Mouse (Mus musculus) WW6 (cell line): ENCODE data around the gene Errfi1.

Experiments
- DNase-seq: peaks from one replicate; pipeline ENCODE4 v3.0.0-alpha.2; 2013; ENCODE audit warnings: low read depth, low spot score

Errfi1 gene

DNA sequence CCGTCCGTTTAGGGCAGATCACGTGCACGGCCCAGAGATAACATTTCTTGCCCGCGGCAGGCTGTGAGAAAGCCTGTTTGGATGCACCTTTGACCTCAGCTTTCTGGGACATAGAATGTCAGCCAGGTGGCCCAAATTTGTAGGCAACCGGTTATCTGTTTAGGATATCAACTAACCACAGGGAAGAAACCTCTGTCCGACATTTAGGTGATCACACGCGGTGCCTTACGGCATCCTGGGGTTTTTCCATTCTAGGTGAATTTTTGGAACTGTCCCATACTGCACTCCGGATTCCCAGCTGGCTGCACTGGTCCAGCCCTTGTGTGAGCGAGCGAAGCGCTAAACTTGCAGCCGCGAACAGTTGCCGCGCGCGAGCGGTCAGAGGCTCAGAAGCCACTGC, 25.9 kb downstream of the Errfi1 start:
- DNase-seq, result no peak

DNA sequence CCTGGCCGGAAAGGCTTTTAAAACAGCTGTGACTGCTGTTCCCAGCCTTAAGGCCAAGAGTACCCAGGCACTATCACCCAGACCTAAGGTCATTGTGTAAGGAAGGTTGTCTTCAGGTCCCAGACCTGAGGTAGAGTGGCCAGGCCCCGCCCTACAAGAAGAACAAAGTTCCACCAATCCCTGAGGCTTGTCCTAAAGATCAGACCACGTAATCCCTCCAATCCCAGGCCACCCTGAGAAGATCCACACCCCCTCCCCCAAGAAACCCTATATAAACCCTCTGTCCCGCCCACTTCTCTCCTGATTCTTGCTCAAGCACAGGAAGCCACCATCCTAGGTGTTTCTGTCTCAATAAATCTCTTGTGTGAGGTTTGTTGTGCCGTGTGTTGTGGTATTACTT, 26.6 kb downstream of the Errfi1 start:
- DNase-seq, result peak; percentile 61

DNA sequence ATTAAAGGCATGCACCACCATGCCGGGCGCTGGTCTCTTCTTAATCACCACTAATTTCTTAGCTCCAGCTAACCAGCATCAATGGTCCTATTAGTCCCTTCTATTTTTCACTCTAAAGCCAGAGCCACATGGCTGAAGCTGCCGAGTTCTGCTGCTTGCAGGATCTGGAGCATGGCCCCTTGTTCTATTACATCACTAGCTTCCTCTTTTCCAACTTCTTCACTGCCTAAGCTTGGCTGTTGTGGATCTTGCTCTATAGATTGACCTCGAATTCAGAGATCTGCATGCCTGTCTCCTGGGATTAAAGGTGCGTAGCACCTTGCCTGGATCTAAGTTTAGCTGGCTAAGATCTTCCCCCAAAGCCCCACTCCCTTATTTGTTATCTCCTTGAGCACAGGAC, 28.9 kb downstream of the Errfi1 start:
- DNase-seq, result no peak

DNA sequence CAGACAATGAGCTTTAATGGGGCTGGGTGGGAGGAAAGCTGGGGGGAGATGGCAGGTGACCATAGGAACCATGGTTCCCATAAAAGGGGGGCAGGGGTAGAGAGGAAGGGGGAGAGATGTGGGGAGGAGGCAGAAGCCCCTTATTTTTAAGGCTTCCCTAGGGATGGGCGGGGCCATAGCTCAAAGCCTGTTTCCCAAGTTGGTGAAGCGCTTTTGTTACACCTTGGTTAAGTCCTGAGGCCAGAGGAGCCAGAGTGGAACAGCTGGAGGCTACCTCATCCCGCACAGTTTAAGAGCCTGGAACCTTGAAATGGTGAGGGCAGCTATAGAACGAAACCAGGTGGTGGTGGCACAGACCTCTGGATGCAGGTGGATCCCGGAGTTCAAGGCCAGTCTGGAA, 34.2 kb downstream of the Errfi1 start:
- DNase-seq, result no peak

DNA sequence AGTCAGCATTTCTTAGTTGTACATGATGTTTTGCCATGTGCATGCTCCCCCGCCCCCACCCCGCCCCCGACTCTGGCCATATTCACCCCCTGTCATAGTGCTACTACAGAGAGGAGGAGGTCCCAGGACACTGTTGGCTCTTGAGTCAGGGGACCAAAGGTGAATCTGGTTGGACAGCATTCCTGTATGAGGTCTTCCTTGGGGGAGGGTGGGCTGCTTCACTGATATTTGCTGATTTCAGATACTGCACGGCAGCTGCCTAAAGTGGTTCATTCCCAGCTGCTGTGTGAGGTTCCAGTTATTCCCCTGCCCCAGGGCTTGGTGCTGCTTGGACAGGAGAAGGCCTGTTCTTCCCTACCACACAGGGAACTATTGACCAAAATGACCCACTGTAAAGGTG, 34.8 kb downstream of the Errfi1 start:
- no peak for DNase-seq

DNA sequence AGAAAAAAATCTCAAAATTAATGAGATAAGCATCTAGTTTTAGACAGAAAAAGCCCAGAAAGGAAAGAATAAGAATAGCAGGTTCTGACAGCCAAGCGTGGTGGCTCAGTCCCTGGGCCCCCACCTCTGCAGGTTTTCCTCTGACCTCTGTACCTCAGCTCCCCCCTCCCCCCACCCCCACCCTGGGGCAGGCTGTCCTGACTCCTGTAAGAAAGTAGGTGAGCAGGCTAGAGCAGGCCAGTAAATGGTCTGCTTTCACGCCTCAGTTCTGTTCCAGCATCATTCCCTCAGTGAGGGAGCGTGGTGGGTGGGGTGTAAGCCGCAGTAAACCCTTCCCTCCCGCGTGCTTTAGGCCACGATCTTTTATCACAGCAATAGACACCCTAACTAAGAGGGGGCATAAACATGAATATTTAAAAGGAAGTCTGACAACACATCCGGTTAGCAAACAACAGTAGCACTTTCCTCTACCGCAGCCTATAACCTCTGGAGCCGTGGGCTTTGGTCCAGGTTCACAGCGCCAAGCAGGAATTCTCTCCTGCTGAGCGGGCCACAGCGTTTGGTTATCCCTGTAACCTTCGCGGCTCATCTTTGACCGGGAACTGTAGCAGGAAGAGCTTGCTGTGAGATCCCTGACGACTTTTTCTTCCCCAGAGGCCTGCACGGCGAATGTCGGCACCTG, 35.7 kb downstream of the Errfi1 start:
- no peak for DNase-seq

DNA sequence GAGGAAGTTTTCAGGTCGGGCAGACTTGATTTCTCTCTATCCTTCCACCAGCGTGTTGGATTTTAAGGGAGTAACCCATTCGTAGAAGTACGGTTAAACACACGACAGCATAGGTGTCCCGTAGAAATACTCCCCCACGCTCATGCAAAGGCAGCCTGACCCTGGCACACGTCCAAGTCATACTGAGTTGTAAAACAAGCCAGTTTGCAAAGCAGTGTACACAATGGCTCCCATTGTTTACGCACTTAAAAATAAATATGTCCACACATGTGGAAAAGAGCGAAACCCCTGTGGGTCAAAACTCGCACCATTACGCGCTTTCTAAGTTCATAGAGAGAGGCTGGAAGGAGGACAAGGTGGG, 36.2 kb downstream of the Errfi1 start:
- DNase-seq, result no peak

DNA sequence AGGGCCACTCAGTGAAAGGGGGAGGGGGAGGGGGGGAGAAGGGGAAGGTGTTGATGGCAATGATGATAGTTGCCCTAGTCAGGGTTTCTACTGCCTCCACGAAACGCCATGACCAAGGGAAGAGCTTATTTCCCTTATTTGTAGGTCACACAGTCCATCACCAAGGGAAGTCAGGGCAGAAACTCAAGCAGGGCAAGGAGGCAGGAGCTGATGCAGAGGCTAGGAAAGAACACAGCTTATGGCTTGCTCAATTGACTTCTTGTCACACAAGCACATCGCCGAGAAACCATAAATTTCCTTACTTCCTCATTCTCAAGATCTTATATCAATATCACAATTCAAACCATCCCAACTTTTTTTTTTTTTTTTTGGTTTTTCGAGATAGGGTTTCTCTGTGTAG, 37.6 kb downstream of the Errfi1 start:
- DNase-seq, result no peak

DNA sequence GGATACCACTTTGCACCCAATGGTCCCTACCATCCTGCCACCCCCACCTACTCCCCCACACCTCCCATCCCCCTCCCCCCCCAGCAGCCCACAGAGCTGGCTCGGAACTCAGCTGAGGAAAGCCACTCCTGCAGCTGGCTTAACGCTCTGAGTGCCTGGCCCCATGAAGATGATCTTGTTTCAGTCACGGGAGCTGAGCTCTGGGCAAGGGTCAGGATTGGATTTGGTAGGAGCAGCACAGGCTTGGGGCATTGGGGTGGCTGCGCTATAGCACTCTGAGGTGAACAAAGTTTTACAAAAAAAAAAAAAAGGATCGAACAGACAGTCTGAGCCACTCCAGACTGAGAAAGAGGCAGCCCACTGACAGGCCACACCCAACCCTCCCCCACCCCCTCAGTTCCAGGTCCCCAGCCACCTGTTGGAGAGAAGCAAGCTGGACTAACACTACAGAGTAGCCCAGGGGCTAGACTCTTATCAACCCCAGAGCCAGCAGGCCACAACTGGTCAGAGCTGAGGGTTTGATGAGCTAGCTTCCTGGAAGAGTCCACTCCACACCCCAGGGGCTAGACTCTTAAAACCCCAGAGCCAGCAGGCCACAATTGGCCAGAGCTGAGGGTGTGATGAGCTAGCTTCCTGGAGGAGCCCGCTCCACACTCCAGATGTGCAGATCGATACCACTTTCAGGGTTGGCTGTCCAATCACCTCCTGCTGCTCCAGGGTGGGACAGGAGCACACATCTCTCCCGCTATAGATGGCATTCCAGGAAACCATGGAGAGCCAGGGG, 41.2 kb downstream of the Errfi1 start:
- no peak for DNase-seq

DNA sequence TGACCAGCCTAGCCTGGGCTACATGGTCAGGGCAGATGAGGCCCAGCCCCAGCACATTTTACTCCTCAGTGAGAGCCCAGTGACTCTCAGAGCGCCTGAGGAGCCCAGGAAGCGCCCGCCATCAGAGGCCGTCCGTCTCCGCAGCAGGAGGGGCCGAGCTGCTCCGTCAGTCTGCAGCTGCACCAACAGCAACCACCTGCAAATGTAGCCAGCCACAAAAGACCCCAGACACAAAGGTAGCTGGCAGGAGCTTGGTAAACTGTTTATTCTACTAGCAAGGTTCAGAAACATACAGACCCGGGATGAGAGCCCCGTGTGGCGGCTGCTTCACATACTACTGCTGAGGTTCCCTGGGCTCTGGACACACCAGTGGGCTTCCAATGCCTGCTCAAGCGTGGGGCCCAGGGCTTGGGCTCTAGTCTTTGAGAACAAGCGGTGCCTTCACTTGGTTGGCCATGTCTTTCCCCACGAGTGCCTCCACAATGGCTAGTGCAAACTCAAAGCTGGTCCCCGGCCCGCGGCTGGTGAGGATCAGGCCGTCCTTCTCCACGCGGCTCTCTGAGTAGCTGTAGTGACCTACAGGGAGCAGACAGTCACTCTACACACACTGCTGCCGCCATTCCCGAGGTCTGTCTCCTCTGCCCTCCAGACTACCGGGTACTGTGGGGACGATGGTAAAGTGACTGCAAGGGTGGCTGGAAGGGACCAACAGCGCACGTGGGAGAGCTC, 43.3 kb downstream of the Errfi1 start:
- DNase-seq, result no peak

DNA sequence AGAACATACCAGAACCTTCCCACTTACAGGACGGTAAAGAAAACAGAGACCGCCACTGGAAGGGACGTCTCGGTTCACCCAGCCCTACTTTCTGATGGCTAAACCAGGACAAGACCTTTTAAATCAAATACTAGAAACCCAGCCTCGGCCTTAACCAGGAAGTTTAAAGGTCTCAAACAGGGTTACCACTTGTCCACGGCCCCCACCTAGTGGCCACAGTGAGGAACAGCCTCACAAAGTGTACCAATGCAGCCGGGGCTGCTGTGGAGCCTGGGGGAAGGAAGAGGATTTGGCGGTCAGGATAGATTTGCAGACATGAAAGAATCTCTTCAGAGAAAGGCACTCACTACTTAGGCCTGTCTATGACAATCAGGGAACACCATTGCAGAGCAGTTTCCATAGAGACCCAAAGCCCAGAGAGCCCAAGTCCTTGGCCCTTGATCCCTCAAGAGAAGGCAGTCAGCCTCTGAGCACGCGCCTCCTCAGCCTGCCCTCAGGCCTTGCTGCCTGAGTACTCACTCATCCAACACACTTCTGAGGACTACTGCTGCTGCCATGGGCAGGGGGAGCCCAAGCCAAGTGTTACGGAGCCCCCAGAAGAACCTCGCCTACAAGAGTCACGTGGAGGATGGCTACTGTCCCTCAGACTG, 45.1 kb downstream of the Errfi1 start:
- DNase-seq, result no peak

DNA sequence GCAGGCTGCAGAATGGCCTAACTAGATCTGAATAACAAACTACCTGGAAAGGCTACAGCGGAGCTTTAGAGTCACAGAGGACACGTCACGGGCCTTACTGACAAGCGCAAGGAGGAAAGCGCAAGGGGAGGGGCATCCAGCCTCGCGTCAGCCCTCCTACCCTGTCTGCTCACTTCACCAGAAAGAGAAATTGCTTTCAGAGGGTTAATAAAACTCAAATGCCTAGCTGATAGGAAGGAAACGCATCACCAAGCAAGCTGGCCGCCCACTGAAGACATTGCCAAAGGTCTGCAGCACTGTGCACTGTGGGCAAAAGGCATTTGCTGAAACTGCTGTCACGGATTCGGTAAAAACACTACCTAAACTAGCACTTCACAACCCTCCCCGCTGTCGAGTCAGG, 46.8 kb downstream of the Errfi1 start:
- DNase-seq, result no peak

DNA sequence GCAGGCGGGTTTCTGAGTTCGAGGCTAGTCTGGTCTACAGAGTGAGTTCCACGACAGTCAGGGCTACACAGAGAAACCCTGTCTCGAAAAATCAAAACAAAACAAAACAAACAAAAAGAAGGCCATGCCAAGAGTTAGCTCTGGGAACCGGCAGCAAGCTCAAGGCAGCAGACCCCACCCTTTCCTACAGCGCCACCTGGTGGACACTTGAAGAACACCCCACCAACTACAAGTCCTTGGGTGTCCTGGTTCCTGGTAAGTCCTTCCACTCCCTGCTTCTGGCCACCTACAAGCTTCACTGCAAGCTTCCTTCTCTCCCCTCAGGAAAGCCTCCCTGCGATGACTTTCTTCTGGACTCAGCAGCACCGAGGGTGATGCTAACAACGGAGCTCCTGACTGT, 47.9 kb downstream of the Errfi1 start:
- no peak for DNase-seq

DNA sequence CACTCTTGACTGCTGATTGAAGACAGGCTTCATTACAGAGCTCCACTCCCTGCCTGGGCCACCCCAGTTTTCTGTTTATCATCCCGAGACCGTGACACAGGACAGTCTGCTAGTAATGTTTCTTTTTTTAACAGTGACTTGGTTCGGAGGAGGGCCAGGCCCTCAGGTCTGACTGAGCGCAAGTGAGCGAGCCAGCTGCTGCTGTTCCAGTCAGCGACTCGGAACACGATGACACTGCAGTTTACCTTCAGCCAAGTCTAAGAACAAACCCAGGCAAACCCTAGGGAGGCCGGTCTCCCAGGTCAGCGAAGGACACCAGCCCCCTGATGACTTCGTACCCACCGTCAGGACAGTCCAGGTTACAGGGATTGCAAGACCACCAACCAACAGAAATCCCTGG, 48.3 kb downstream of the Errfi1 start:
- no peak for DNase-seq

DNA sequence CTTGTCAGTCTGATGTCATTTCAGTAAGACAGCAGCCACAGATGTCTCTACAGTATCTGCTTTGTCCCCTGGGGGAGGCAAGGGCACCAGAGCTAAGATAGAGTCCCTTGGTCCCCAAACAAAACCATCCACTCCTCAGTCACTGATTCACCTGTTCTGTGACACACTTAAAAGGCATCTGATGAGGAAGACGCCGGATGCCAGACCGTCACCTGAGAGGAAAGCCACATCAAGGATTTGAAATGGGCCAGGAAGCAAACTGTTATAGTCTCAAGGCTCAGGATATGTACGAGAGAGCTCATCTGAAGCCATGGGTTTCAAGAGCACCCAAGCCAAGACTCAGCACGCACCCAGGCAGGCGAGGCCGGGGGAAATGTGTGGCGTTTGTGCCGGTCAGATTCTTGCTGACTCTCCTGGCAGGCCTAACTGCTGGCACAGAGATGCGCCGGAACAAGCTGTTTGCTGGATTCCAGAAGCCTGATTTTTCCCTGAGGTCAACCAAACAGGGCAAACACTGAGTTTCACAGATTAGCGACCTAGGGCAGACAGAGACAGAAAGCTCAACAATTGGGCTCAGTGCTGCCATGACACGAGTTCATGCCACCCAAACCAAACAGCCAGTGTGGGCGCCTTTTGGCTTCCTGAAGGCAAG, 49.5 kb downstream of the Errfi1 start:
- DNase-seq, result no peak

DNA sequence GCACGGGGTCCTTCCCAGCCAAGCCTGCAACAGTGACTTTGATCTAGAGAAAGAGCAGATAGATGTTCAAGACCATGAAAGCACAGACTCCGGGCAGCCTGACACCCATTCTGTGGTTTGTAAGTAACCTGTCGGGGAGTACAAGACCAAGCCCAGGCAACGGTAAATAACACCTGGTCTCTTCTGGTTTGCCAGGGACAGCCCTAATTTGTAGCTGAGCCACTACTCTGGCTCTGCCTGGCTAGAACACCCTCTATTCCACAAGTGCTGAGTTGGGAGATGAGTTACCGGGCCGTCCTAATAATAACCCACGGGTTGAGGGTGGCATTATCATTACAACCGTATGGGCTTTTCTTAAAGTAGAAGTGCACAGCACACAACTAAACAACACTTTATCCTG, 53.4 kb downstream of the Errfi1 start:
- no peak for DNase-seq

DNA sequence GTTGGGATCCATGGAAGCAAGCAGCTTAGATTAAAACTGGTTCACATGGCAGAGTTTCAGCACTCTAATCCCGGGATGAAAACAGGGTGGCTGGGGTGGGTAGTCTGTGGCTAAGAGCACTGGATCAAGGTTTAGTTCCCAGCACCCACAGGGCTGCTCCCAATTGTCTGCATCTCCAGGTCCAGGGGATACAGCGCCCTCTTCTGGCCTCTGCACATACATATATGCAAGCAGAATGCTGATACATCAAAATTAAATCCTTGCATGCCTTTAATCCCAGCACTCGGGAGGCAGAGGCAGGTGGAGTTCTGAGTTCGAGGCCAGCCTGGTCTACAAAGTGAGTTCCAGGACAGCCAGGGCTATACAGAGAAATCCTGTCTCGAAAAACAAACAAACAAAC, 54.8 kb downstream of the Errfi1 start:
- peak; percentile 78 for DNase-seq

DNA sequence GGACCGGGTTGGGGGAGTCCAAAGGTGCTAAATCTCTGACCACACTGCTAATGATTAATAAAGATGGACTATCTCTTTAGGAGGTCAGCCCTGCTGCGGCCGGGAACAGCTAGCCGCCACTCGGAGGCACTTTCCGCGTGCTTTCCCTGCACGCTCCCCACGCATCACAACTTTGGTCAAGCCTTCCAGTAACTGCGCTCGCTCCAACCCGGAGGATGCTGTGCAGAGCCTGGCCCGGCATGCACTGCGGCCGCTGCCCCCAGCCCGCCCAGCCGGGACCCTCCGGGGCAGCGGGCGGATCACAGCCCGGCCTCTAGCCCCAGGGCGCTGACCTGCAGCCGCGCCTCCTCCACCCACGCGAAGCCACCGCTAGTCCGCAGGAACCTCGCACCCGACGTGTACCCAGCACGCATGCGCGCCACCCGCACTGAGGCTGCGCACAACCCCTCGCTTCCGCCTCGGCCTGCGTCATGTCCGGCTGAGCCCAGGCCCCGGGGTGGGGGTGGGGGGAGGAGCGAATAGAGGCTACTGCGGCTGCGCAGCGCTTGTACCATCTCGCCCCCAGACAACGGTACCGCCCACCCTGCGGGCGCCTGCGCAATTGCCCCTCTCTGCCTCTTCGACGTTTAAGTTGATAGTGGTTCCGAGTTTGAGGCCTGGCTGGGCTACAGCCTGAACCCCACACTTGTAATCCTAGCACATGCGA, 55.9 kb downstream of the Errfi1 start:
- peak; percentile 96 for DNase-seq

DNA sequence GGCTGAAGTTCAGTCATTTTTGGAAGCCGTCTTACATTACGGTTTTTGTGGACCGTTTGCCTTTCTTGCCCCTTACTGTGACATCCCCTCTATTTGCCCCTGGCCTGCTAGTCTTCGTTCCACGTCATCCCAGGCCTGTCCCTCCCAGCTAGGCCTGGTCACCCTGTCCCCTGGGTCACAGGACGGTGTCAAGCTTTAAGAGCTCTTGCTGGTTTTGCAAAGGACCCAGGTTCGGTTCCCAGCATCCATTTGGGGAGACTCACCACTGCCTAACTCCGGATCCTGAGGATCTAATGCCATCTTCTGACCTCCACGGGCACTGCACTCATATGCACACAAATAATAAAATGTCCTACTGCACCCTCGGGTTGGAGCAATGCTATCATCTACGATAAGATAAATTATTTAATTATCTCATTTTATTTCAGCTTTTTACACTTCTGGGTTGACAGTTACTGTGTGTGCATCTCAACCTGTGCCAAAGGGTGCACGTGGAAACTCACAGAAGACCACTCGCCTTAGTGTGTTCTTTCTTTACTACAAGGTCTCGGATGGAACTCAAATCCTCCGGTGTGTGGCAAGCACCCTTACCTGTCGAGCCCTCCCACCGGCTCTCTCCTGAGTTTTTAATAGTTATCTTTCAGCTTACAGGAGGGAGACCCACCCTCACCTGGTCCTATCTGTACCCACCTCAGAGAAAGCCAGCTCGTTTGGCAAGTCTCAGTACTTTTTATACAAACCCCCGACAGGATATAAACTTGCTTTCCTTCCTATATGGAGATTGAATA, 56.6 kb downstream of the Errfi1 start:
- DNase-seq, result no peak

DNA sequence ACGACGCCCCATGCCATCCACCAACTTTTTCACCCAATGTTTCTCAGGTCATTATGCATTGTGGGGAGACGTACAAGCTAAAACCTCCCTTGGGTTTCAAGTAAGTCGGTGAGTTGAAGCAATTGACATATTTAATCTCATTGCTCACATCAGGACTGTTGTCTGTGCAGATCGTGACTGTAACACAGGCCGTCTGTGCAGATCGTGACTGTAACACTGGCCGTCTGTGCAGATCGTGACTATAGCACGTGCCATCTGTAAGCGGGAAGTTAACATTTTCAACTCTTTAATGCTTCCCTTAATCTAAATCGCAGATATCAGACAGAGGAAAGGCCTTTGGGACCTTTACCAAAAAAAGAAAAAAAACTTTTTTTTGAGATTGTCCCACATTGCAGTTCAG, 60.0 kb downstream of the Errfi1 start:
- no peak for DNase-seq
